Mouse (Mus musculus): Measurements from ENCODE around the gene Fbxo42.

The Fbxo42 gene

GRCm38 (mm10) chr4:141147112-141148008, at the start of gene Fbxo42:
Gene Fbxo42, plus strand, starts transcription at chr4:141147913.
- DNase-seq (ENCODE audit: low spot score in 2 of 2) = peak; percentile 87 to 97

GRCm38 (mm10) chr4:141098935-141099334, 48.8 kb upstream of the Fbxo42 start:
- DNase-seq (ENCODE audit: low spot score in 2 of 2) = no peak

- no peak for DNase-seq (ENCODE audit: low spot score in 2 of 2)
Measured at GRCm38 (mm10) chr4:141099956-141100355, 47.8 kb upstream of the Fbxo42 start.

- no peak for DNase-seq (ENCODE audit: low spot score in 2 of 2)
Measured at GRCm38 (mm10) chr4:141101291-141101690, 46.4 kb upstream of the Fbxo42 start.

- no peak for DNase-seq (ENCODE audit: low spot score in 2 of 2)
Measured at GRCm38 (mm10) chr4:141101855-141102254, 45.9 kb upstream of the Fbxo42 start.

- DNase-seq (ENCODE audit: low spot score in 2 of 2) = no peak
Measured at GRCm38 (mm10) chr4:141106526-141107183, 41.1 kb upstream of the Fbxo42 start.

- no peak for DNase-seq (ENCODE audit: low spot score in 2 of 2)
Measured at GRCm38 (mm10) chr4:141108196-141108732, 39.4 kb upstream of the Fbxo42 start.

- DNase-seq (ENCODE audit: low spot score in 2 of 2) = no peak
Measured at GRCm38 (mm10) chr4:141113831-141114230, 33.9 kb upstream of the Fbxo42 start.

GRCm38 (mm10) chr4:141114521-141114981, 33.2 kb upstream of the Fbxo42 start:
- DNase-seq (ENCODE audit: low spot score in 2 of 2) = no peak

GRCm38 (mm10) chr4:141115398-141115797, 32.3 kb upstream of the Fbxo42 start:
- DNase-seq (ENCODE audit: low spot score in 2 of 2) = no peak

- DNase-seq (ENCODE audit: low spot score in 2 of 2) = no peak
Measured at GRCm38 (mm10) chr4:141118691-141119090, 29.0 kb upstream of the Fbxo42 start.

GRCm38 (mm10) chr4:141120700-141121099, 27.0 kb upstream of the Fbxo42 start:
- DNase-seq (ENCODE audit: low spot score in 2 of 2) = peak; percentile 38 to 75

GRCm38 (mm10) chr4:141122663-141123062, 25.1 kb upstream of the Fbxo42 start:
- no peak for DNase-seq (ENCODE audit: low spot score in 2 of 2)

- DNase-seq (ENCODE audit: low spot score in 2 of 2) = no peak
Measured at GRCm38 (mm10) chr4:141123065-141123464, 24.6 kb upstream of the Fbxo42 start.

GRCm38 (mm10) chr4:141129190-141129710, 18.5 kb upstream of the Fbxo42 start:
- no peak for DNase-seq (ENCODE audit: low spot score in 2 of 2)

- DNase-seq (ENCODE audit: low spot score in 2 of 2) = no peak
Measured at GRCm38 (mm10) chr4:141130704-141131342, 16.9 kb upstream of the Fbxo42 start.

- DNase-seq (ENCODE audit: low spot score in 2 of 2) = no peak
Measured at GRCm38 (mm10) chr4:141131531-141132061, 16.1 kb upstream of the Fbxo42 start.

- no peak for DNase-seq (ENCODE audit: low spot score in 2 of 2)
Measured at GRCm38 (mm10) chr4:141132191-141132590, 15.5 kb upstream of the Fbxo42 start.

- DNase-seq (ENCODE audit: low spot score in 2 of 2) = no peak
Measured at GRCm38 (mm10) chr4:141133227-141133626, 14.5 kb upstream of the Fbxo42 start.

- DNase-seq (ENCODE audit: low spot score in 2 of 2) = no peak
Measured at GRCm38 (mm10) chr4:141134031-141134441, 13.7 kb upstream of the Fbxo42 start.

- DNase-seq (ENCODE audit: low spot score in 2 of 2) = no peak
Measured at GRCm38 (mm10) chr4:141134751-141135530, 12.8 kb upstream of the Fbxo42 start.

All from thymus, postnatal 10 days (tissue).